Mouse (Mus musculus) neutrophil, adult 5-6 weeks (primary cell): ENCODE results near the gene Sipa1l1. TPM values are rescaled to one million over a fixed set of nuclear protein-coding genes. Genes with fewer than 3 reads are reported as not detected.

Experiments used
- ATAC-seq: fragments of 151-379, 151-347 bp; 2 replicates; pipeline ENCODE4 v1.8.0; 2017; ENCODE audit warnings: mild to moderate bottlenecking, moderate TSS enrichment; ENCODE audit not compliant: insufficient number of reproducible peaks, poor library complexity, low FRiP score, severe bottlenecking; ENCODE audit errors: extremely low read depth
- total RNA-seq: library from RNA; stranded (forward); fragments of 200-1000 nt; gene quantifications from 2 replicates; pipeline ENCODE4 v1.2.3, GENCODE M21; 2017

The Sipa1l1 gene
- total RNA-seq, 1 experiment from 2014 or later, result 63.7 TPM

DNA sequence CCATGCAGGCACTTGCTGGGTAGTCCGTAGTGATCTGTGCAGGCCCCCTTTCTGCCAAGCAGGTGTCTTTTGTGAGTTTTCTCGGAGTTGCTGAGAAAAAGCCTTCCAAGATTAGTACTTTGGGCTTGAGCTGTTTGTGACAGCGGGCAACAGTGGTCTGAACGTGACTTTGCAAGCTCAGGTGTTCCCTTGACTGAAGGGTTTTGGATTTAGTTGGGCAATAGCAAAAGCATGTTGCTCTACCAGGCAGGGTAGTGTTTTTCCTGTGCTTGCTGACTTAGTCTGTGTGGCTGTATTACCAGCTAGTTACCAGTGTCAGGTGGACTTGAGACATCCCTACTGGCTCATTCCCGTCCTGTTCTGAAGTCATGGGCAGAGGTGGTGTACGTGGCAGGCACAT is 30.2 kb downstream of the Sipa1l1 start:
- no peak for ATAC-seq

DNA sequence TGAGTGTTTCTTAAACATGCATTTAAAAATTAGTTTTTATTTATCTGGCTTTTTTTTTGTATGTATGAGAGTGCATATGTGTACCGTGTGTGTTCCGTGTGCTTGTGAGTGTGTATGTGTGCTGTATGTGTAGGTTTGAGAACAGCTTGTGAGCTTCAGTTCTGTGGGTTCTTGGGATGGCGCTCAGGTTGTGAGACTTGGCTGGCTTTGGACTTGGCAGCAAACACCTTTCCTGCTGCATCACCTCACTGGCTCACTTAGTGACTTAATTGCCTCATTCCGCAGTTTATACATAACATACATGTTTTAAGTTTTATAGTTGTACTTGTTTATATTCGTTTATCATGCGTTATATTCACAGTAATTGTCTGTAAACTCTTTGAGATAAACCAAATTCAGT is 35.0 kb downstream of the Sipa1l1 start:
- no peak for ATAC-seq

DNA sequence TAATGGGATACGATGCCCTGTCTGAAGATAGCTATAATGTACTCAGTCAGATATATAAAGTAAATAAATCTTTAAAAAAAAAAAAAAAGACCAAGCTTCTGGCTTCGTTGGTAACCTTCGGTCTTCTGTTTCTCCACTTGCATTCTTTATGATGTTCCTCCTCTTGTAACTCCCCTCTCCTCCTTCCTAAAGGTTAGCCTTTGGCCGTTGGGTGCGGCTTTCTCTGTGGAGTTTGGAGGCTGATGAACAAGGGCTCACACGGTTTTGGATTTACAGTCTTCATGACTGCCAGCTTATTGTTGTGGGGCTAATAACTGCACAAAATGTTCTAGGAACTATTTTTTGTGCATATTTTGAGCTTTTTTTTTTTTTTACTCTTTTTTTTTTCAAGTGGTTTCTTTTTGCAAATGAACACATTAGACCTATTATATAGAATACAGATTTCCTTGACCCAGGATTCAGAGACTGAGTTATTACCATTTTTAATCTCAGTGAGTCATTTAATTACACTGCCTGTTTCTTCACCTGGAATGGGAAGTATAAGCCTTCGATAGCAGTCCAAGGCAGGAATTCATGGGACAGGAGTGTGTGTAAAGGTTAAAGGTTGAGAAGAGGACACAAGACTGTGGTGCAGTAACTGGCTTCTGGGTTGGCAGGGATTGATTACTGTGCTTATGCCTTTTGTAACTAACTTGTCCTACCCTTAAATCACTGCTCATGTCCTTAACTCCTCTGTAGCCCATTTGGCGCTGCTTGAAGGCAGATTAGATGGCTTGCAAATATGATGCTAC is 37.9 kb downstream of the Sipa1l1 start:
- no peak for ATAC-seq

DNA sequence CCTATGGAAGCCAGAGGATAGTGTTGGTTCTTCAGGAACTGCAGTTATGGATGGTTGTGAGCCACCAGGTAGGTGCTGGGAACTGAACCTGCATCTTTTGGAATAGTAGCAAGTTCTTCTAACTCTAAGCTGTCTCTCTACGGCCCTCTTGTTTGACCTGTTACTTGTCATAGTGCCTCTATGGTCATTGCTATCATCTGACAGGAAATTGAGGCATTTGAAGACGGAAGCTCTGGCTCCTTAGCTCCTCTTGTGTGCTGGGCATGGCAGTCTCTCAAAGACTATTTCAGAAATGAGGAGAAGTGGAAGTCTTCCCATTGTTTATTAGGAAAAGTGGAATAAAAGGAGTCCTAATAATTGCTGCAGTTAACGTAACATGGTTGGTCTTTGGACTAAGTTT is 38.9 kb downstream of the Sipa1l1 start:
- no peak for ATAC-seq

DNA sequence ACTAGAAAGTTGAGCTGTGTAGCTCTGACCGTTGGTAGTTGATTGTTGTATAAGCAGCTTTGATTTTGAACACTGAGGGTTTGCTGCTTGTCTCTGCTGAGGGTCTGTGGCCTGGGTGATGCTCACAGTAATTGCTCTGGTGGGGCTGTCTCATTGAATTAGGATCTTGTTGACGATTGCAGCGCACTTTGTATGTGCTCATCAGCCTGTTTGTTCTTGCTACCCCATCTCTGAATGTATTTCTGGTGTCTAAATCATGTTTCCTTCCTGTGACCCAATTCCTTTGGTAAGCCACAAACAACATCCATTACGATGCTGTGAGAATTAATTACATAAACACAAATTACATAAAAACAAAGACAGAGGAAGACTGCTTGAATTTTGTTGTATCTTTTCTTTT is 39.5 kb downstream of the Sipa1l1 start:
- no peak for ATAC-seq

DNA sequence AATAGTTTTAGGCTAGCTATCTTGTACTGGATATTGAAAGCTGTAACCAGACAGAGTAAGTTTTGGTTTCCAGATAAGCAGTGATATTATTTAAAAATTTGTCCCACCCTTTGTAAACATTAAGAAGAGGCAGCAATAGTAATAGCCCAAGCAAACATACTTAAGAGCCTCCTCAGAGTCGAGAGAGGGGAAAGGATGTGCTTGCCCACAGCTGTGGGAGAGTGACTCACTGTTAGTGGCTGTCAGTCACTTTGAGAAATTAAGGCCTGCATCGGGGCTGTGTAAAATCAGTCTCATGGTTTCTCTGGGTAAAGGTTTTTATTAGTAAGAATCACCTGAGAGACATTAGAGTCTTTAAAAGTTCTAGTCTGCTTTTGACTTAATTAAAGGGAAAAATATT is 40.6 kb downstream of the Sipa1l1 start:
- ATAC-seq, result no peak

DNA sequence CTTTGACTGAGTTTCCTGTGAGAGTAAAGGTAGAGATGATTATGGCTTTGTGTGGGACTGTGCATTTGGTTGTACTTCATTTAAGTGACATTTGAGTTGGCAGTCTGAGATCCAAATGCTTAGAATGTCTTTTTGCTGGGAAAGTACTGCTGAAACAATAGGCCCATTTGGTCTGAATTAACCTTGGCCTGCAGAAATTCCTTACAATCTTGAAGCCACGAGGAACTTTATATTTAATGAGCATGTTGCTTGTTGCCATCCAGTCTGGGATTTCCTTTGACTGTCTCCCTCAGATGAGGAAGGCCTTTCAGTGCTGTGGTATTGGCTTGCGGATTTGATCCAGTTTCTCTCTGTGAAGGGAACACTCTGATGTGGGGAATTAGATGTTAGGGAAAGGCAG is 43.9 kb downstream of the Sipa1l1 start:
- no peak for ATAC-seq

DNA sequence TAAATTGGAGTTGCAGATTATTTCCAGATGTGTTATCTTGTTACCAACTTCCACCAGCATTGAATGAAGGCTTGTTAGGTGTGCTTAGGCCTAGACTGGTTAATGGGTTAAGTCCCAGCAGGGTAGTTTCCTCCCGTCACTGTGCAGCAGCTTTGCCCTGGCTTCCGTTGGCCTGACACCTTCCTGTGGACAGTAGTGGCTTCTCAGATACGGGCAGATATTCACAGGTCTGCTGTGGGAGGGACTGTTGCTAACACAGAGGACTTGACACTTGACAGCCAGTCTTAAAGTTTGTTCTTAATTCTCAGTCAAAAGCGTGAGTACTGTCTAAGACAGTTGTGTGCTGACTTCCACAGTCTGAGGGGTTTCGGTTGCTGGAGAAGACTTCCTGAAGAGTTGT is 45.8 kb downstream of the Sipa1l1 start:
- no peak for ATAC-seq

DNA sequence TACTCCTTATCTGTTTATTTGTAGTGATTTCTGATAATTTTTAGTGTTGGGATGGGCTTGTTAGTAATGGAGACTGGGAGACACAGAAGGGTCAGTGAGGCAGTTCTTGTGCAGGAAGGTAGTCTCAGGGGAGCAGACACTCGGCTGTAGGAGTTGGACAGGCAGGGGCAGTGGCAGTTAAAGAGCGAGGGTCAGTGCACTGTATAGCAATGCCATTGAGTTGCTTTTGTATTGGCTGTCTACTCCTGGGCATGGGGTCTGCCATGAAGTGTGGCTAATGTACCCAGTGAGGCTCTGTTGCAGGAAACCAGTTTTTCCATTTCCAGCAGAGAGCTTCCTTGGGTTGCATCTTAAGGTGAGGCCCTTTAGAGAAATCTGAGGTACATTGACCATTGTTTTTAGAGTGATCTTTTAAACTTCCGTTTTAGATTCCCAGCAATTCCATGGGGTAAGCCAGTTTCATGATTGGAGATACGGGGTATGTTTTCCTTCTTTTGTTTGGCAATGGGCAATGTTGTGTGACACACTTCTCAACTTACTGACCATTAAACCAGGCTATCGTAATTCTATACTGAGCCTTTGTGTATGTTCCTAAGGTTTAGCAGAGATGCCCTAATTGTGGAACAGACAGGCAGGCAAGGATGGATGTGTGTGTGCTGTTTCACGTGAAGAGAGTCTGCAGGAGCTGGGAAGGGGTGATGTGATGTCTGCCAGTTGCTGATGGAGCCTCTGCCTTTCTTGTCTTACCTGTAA is 47.9 kb downstream of the Sipa1l1 start:
- ATAC-seq, result no peak

DNA sequence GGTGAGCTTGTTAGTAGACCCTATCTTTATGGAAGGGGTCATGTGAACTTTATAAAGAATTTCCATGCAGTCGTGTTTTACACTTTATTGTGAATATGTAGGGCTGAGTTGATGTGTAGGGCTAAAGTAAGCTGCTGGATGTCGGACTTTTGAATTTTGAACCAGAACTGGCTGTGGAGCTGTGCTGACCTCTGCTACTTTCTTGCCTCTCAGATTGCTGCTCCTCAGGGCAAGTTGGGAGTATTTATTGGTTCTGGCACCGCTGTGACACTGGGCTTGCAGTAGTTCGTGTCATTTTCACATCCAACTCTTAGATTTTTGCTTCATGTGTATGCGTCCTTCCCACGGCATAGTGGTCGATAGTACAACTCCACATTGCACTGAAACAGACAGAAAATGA is 49.1 kb downstream of the Sipa1l1 start:
- no peak for ATAC-seq

DNA sequence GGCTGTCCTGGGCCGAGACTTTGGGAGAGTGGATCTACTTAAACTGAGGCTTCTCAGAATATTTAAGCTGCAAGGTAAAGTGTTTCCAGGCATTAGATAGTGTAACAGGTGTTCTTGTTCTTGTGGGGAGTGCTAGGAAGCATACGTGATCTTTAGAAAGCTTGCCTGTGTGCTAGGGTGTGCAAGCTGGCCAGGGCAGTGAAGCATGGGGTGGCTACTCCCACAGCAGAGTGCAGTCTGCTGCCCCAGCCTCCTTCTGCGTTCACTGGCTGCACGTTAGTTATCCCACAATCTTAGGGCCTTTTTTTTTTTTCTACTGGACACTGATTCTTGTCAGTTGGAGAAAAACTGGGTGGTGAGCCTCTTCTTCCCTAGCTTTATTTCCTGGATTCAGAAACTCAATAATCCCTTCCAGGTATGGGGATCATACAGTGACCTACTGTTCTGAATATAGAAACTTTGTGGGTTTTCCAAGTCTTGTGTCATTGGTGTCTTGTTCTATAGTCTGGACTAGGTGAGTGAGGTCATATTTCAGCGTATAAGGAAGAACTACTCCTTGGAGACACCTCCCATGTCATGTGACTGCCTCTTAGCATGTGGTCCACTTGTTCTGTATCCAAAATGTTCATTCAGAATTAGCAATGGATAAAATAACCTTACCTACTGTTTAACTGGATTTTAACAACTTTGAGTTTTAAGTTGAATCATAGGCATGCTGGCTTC is 51.4 kb downstream of the Sipa1l1 start:
- ATAC-seq, result no peak

DNA sequence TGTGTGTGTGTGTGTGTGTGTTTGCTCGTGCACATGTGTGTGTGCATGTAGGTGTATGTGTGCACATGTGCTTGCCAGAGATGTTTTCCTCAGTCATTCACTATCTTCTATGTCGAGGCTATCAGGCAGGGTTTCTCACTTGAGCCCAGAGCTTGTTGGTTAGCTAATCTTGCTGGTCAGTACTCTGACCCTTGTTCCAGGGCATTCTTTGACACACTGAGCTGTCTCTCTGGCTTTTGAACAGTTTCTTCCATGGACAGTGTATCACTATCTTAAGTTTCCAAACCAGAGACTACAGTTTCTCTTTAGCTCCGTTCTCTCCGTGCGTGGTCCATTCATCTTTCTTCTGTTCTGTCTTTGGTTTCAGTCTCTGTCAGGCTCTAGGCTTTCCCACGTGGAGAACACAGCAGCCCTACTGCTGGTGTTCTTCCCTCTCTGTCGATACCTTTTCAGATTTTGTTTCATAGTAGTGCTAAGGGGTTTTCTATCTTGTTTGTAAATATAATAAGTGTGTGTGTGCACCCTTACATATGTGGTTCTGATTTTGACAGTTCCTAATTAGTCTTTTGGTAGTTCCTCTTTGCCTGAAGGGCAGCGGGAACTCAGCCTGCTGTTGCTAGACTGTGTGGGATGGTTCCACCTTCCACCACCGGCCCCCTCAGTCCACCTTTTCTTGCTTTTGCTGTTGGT is 54.2 kb downstream of the Sipa1l1 start:
- no peak for ATAC-seq

DNA sequence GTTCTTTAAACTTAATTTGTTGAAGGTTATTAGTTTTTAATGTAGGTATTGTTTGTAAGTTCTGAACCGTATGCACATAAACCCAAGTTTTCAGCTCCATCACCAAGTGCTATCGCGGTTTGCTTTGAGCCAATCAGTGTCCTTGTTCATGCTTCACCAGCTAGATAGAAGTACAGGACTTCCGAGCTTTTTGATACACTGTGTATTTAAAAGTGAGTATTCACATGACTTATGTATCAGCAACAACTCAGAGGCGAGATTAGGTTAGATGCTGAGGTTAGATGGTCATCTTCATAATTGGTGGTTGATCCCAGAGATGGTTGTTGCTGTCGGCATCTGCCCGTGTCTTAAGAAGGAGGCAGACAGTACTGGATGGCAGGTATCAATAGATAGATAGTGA is 55.7 kb downstream of the Sipa1l1 start:
- no peak for ATAC-seq

DNA sequence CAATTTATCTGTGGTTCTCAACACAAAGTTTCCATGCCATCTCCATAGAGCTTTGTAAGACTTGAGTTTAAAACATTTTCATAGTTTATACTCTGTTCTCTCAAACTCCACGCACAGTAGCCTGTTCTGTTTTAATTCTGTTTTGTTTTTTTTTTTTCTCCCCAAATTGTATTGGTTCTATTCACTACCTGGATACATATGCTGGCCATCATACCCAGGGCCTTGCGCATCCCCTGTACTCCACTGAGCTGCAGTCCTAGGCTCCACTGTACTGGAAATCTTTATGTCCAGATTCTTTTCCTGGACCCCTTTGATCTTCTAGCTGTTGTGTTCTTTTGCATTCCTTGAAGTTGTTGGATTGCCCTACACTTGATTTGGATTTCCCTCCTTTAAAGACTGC is 56.2 kb downstream of the Sipa1l1 start:
- no peak for ATAC-seq

DNA sequence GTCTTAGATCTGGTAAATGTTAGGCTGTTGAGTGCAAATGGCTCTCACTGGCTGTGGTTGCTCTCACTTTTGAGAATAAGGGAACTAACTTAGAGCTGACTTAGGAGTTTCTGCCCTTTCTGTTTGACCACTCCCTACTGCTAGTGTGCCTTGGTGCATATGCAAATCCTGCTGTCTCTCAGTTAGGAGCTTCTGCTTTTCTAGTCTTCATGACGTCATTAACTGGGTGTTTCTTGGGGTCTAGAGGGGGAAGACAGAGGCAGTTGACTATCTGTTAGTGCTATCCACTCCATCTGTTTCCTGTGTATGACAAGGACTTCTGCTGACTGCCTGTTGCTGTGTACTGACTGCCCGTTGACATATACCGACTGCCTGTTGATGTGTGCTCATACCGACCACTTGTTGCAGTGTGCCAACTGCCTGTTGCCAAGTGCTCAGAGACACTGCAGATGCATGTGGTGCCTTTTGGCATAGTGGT is 56.7 kb downstream of the Sipa1l1 start:
- peak; percentile 93 for ATAC-seq

DNA sequence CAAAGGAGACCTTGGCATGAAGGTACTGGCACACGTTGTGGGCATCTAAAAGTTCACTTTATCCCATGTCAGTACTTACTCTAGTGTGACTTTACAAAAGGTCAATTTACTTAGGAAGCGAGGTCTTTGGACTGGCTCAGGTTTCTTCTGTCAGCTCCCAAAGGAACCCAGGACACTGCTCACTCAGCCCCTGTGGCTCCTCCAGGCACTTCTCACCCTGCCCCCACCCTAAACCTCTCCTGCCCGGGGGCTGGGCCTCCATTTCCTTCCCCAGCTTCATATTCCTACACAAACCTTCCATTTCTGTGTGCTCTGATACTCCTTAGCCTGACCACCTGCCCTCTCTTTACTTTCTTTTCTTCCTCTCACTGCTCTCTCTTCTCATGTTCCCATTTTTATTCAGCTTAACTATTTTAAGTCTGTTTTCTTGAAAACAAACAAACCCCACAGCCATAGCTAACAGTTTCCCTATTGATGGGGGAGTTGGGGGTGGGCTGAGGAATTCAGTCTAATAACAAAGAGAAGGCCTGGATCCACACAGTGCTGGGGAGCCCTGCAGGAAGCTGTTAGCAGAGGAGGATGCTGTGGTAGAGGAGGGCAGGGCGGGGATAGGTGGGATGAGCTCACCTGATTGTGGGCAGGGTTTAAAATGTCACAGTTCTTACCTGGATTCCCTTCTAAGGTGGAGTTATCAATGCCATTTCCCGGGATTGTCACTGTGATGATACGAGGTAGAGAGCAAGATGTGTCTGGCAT is 57.4 kb downstream of the Sipa1l1 start:
- ATAC-seq, result no peak

DNA sequence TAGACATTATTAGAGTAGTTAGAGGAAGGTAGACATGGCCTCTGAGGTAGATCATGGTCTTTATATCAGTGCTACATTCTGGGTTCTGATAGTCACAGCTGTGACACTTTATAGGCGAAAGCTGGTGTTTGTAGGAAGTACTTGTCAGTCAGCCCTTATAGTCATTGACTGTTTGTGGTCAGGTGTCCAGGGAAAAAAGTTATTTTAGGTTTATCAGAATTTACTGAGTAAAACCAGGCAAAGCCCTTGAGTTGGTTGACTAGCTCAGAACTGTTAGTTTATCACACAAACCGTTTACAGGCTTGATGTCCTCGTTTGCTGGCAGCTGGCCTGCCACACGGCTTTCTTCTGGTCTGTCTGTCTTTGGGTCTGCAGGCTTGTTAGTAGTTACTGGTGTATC is 61.0 kb downstream of the Sipa1l1 start:
- ATAC-seq, result no peak

DNA sequence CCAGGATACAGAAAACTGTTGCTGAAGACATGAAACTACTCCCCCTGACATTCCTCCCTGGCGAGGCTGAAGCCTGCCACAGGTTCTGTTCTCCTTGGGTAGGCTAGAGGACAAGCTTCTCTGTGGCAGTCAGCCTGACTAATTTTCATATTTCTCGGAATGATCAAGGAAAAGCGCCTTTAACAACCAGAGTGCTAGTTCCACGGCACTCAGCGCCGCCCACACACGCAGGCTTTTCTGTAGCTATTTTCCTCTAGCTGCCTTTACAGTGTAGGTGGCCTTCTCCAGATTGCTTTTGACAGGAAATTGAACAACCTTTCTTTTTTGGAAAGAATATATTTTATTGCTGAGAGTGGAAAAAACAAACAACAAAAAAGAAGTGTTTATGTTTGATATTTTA is 62.1 kb downstream of the Sipa1l1 start:
- ATAC-seq, result no peak

DNA sequence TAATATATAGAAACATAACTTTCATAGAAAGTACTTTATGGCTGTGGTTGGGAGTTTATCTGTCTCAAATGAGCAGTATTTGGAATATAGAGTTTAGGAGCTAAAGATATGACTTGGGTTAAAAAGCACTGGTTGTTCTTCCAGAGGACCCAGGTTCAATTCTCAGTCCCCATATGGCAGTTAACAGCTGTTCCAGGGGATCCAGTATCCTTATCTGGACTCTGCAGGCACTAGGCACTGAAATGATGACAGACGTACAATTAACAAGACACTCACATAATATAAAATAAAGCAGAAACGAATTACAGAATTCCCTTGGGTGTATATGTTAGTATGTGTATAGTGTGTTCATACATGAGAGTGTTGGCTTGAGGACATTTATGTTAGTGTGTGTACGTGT is 64.1 kb downstream of the Sipa1l1 start:
- ATAC-seq, result no peak
